Mouse (Mus musculus) 416B (cell line): Measurements from ENCODE around the gene Ccdc57.
"Not testable (repeated sequence)": the region's sequence is repeated elsewhere in the genome, so short reads cannot be mapped to it uniquely, and the experiment has no call there.

Experiments used
- DNase-seq: peaks from one replicate; pipeline ENCODE4 v3.0.0; 2011; ENCODE audit warnings: low read depth

The Ccdc57 gene

GRCm38 (mm10) chr11:120784064-120784791 is 148.4 kb downstream of the Ccdc57 start, which contains the start of the genes Rfng and Gps1:
Gene Rfng, minus strand, starts transcription at chr11:120784207.
Gene Gps1, plus strand, starts transcription at chr11:120784272.
- DNase-seq: peak; percentile 68

GRCm38 (mm10) chr11:120783426-120784063 is 149.1 kb downstream of the Ccdc57 start:
- no peak for DNase-seq

- not testable (repeated sequence) for DNase-seq
These were observed 151.3 kb downstream of the Ccdc57 start for GRCm38 (mm10) chr11:120781361-120781760.

GRCm38 (mm10) chr11:120779876-120780275 is 152.8 kb downstream of the Ccdc57 start:
- no peak for DNase-seq

- DNase-seq: no peak
These were observed 155.5 kb downstream of the Ccdc57 start for GRCm38 (mm10) chr11:120777123-120777522.
